8 mouse cellular contexts compared by ENCODE assay signal in genomic region chr7:43282859-43283595, GRCm38 (mm10). TPM values are rescaled to one million over a fixed set of nuclear protein-coding genes. Genes with fewer than 3 reads are reported as not detected.
A peak's percentile ranks its signal among the peaks of the same experiment; 100 is the strongest.
DNase-seq lines count a peak whose midpoint lies in the region; ATAC-seq and TF ChIP-seq lines count a peak whose summit lies in the region.

No protein-coding gene starts in this region.

- peak overlapping the region; percentile 51 for H3K4me2 ChIP-seq in forebrain, embryonic 16.5 days (ENCODE audit: low read length)
- H3K4me2 ChIP-seq in neural tube, embryonic 15.5 days: peak overlapping the region; percentile 58

- H3K9ac ChIP-seq in forebrain, embryonic 16.5 days (replicated peaks; ENCODE audit: low read depth, low read length): peak overlapping the region; percentile 50
- peak overlapping the region; percentile 58 for H3K9ac ChIP-seq in neural tube, embryonic 15.5 days (replicated peaks)

- TF ChIP-seq CTCF in G1E (IDR thresholded peaks at IDR 0.05; ENCODE audit: low read depth, low read length): peak; percentile 92

- peak overlapping the region; percentile 73 for H3K27ac ChIP-seq in forebrain, embryonic 16.5 days (ENCODE audit: low read length)
- H3K27ac ChIP-seq in neural tube, embryonic 15.5 days (replicated peaks): peak overlapping the region; percentile 76

- H3K4me1 ChIP-seq in G1E (ENCODE audit: insufficient read depth, low read depth, low read length): 0 out of 2 replicates have a peak, but pooled peaks cover 3% of the 10 kb centered on the region
- H3K4me1 ChIP-seq in forebrain, embryonic 16.5 days (replicated peaks; ENCODE audit: control insufficient read depth, insufficient read depth, low read length): no peaks in the 10 kb centered on the region
- H3K4me1 ChIP-seq in neural tube, embryonic 15.5 days: no peaks in the 10 kb centered on the region

- no peaks in the 10 kb centered on the region for H3K27me3 ChIP-seq in G1E (ENCODE audit: insufficient read depth, low read length)
- H3K27me3 ChIP-seq in forebrain, embryonic 16.5 days (replicated peaks; ENCODE audit: control insufficient read depth, insufficient read depth, low read length): no peaks in the 10 kb centered on the region
- no peaks in the 10 kb centered on the region for H3K27me3 ChIP-seq in neural tube, embryonic 15.5 days (replicated peaks)

- no peak overlapping the region for H3K4me3 ChIP-seq in G1E (ENCODE audit: low read depth, low read length)
- H3K4me3 ChIP-seq in forebrain, embryonic 16.5 days (replicated peaks; ENCODE audit: low read length): peak overlapping the region; percentile 43
- H3K4me3 ChIP-seq in neural tube, embryonic 15.5 days (replicated peaks): peak overlapping the region; percentile 47

- H3K9me3 ChIP-seq in G1E (replicated peaks): no peaks in the 10 kb centered on the region
- H3K9me3 ChIP-seq in forebrain, embryonic 16.5 days (ENCODE audit: control insufficient read depth, low read length): no peaks in the 10 kb centered on the region
- no peaks in the 10 kb centered on the region for H3K9me3 ChIP-seq in neural tube, embryonic 15.5 days (replicated peaks)

- intact Hi-C loops in heart, postnatal 36 days (cut with DNase I): loop anchor here (1.0 kb wide), 3 partner anchors 30 to 94 kb away; partner anchors contain the start of gene Zfp715

- peak; percentile 38 for DNase-seq in G1E (ENCODE audit: low spot score)
- peak; percentile 72 for DNase-seq in cerebellum, adult 11-12 months
- DNase-seq in heart, postnatal 36 days: peak; percentile 81 to 92
- peak; percentile 78 to 95 for DNase-seq in layer of hippocampus, adult 18-20 months (ENCODE audit: low spot score in 2 of 2)
- peak; percentile 62 for DNase-seq in lung, adult 18-20 months
- peak; percentile 13 to 14 for DNase-seq in thymus, adult 18-20 months

- WGBS in forebrain, embryonic 16.5 days: 10% methylated on average over 18 of the region's 18 CpGs
- 8% methylated on average over 18 of the region's 18 CpGs for WGBS in neural tube, embryonic 15.5 days

- ATAC-seq in G1E (ENCODE audit: extremely low read depth, insufficient number of reproducible peaks, low FRiP score, poor library complexity, severe bottlenecking): peak; percentile 58; the same call in 1 of the 2 replicates
- ATAC-seq in forebrain, embryonic 16.5 days: peak; percentile 92
- ATAC-seq in neural tube, embryonic 15.5 days (ENCODE audit: low FRiP score): peak; percentile 95

- H3K36me3 ChIP-seq in G1E (replicated peaks): no peaks in the 10 kb centered on the region
- no peaks in the 10 kb centered on the region for H3K36me3 ChIP-seq in forebrain, embryonic 16.5 days (ENCODE audit: control insufficient read depth, insufficient read depth)
- H3K36me3 ChIP-seq in neural tube, embryonic 15.5 days: no peaks in the 10 kb centered on the region

RNA-seq across cellular contexts. Expression of gene Zfp715, which starts 30.1 kb away (rescaled TPM):
- total RNA-seq in G1E (2014; fragmentation: Nextera tagmentation) (16.0 and 21.3 TPM in 2 replicates), G1E (2017) (21.4 and 23.8 TPM in 2 replicates)
- polyA plus RNA-seq in G1E (2012): 1.7 and 3.9 TPM in 2 replicates
- polyA plus RNA-seq in forebrain, embryonic 16.5 days (2015; fragmentation: Nextera tagmentation; extraction: Ambion mirVana): 22.0 and 22.5 TPM in 2 replicates
- total RNA-seq in heart, postnatal 36 days (2021): 10 to 100 TPM; 15.0 to 17.2 TPM
- 10 to 100 TPM; 20.9 to 22.5 TPM for total RNA-seq in layer of hippocampus, adult 18-20 months (2021)
- polyA plus RNA-seq in neural tube, embryonic 15.5 days (2015; fragmentation: Nextera tagmentation; extraction: Ambion mirVana): 17.8 and 18.6 TPM in 2 replicates

Comparison
In these comparisons a context has a peak if more than half of its experiments do, and no peak if none do; other contexts are left out.
1. DNase-seq: peak in every context shown above with its lines; median percentile 86 in heart, postnatal 36 days; 86 in layer of hippocampus, adult 18-20 months; 72 in cerebellum, adult 11-12 months; 62 in lung, adult 18-20 months; 38 in G1E; 14 in thymus, adult 18-20 months.